Mouse (Mus musculus) embryonic facial prominence, embryonic 15.5 days (tissue): ENCODE measurements around the gene Ppp1r14d. TPM values are rescaled to one million over a fixed set of nuclear protein-coding genes. Genes with fewer than 3 reads are reported as not detected.

Experiments
- ATAC-seq: fragments of 200-750 bp; cut with Nextera tagmentation; 2 replicates; pipeline ENCODE4 v1.8.0; 2017; ENCODE audit warnings: low read depth, moderate TSS enrichment; ENCODE audit not compliant: insufficient number of reproducible peaks, low FRiP score, low TSS enrichment
- H3K27ac ChIP-seq: fragments of 300-500 bp; sonication (generic); replicated peaks from 2 replicates; pipeline ENCODE4 v1.5.1; 2015; ENCODE audit warnings: mild to moderate bottlenecking, inconsistent platforms
- H3K27me3 ChIP-seq: fragments of 300-500 bp; sonication (generic); 2 replicates; pipeline ENCODE4 v1.6.1; 2015; ENCODE audit warnings: inconsistent platforms
- H3K36me3 ChIP-seq: fragments of 300-500 bp; sonication (generic); 2 replicates; pipeline ENCODE4 v1.6.1; 2015; ENCODE audit warnings: mild to moderate bottlenecking, inconsistent platforms
- H3K4me1 ChIP-seq: fragments of 300-500 bp; sonication (generic); 2 replicates; pipeline ENCODE4 v1.6.1; 2015; ENCODE audit warnings: inconsistent platforms
- H3K4me2 ChIP-seq: fragments of 300-500 bp; sonication (generic); replicated peaks from 2 replicates; pipeline ENCODE4 v1.6.1; 2015; ENCODE audit warnings: mild to moderate bottlenecking, inconsistent platforms
- H3K4me3 ChIP-seq: fragments of 300-500 bp; sonication (generic); replicated peaks from 2 replicates; pipeline ENCODE4 v1.5.1; 2015; ENCODE audit warnings: mild to moderate bottlenecking, inconsistent platforms
- H3K9ac ChIP-seq: fragments of 300-500 bp; sonication (generic); 2 replicates; pipeline ENCODE4 v1.6.1; 2015; ENCODE audit warnings: inconsistent platforms
- H3K9me3 ChIP-seq: fragments of 300-500 bp; sonication (generic); replicated peaks from 2 replicates; pipeline ENCODE4 v1.6.1; 2016; ENCODE audit warnings: inconsistent platforms
- WGBS: fragments of 180-500 bp; shearing (Covaris S2); methylation state at CpG from one replicate; pipeline ENCODE4 v1.1.7; 2015; 5-methylcytosine and 5-hydroxymethylcytosine counted together
- polyA plus RNA-seq: library from polyadenylated mRNA; unstranded; fragments of >200 nt; fragmentation: Nextera tagmentation; extraction: Ambion mirVana; gene quantifications from 2 replicates; pipeline ENCODE4 v1.2.1, GENCODE M21; 2015

Ppp1r14d gene
- polyA plus RNA-seq, 1 experiment from 2014 or later: 0.36 TPM

DNA sequence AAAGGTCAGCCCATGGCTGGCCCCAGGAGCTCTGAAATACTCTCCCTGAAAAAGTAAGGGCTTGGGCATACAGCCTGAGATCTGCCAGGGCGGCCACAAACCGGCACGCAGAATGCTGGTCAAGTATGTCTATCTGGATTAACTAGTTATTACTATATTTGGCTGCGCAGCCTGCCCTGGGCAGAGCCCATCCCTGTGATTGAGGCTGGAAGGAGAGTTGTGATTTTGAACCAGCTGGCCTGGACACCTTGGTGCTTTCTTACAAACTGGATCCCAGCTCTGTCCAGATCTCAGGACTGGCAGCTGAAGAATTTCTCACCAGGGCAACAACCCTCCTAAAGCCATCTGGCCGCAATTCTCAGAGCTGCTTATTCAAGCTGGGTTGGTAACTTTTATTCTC, 35.6 kb downstream of the Ppp1r14d start:
- no peak overlapping the region for H3K4me2 ChIP-seq
- no peaks in the 10 kb centered on the region for H3K36me3 ChIP-seq
- H3K9ac ChIP-seq: no peak overlapping the region
- 81% methylated on average over 5 of the region's 5 CpGs for WGBS
- no peak overlapping the region; the same call in 1 of the 2 replicates for H3K27ac ChIP-seq
- no peak for ATAC-seq
- H3K4me1 ChIP-seq: peaks cover 15% of the 10 kb centered on the region
- no peaks in the 10 kb centered on the region for H3K9me3 ChIP-seq
- H3K4me3 ChIP-seq: no peak overlapping the region
- H3K27me3 ChIP-seq: no peaks in the 10 kb centered on the region

DNA sequence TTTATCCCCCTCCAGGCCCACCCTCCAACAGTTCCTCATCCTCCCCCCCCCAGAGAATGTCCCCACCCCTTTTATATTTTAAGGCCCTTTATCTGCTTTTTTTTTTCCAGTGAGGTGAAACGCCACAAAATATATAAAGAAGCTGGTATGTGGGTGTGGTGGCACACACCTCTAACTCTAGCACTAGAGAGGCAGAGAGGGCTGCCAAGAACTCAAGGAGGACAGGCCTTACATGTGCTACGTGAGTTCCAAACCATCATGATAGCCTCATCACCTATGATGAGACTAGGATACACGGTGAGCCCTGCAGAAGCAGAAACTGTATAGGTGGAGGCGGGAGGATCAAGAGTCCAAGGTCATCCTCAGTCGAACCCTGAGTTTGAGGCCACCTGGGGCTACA, 38.7 kb downstream of the Ppp1r14d start:
- no peaks in the 10 kb centered on the region for H3K9me3 ChIP-seq
- ATAC-seq: no peak
- no peak overlapping the region for H3K4me3 ChIP-seq
- no peaks in the 10 kb centered on the region for H3K36me3 ChIP-seq
- H3K9ac ChIP-seq: no peak overlapping the region
- 0 out of 2 replicates have a peak, but pooled peaks cover 4% of the 10 kb centered on the region for H3K4me1 ChIP-seq
- H3K4me2 ChIP-seq: no peak overlapping the region
- H3K27ac ChIP-seq: no peak overlapping the region; the same call in 1 of the 2 replicates
- no peaks in the 10 kb centered on the region for H3K27me3 ChIP-seq
- 84% methylated on average over 5 of the region's 5 CpGs for WGBS

DNA sequence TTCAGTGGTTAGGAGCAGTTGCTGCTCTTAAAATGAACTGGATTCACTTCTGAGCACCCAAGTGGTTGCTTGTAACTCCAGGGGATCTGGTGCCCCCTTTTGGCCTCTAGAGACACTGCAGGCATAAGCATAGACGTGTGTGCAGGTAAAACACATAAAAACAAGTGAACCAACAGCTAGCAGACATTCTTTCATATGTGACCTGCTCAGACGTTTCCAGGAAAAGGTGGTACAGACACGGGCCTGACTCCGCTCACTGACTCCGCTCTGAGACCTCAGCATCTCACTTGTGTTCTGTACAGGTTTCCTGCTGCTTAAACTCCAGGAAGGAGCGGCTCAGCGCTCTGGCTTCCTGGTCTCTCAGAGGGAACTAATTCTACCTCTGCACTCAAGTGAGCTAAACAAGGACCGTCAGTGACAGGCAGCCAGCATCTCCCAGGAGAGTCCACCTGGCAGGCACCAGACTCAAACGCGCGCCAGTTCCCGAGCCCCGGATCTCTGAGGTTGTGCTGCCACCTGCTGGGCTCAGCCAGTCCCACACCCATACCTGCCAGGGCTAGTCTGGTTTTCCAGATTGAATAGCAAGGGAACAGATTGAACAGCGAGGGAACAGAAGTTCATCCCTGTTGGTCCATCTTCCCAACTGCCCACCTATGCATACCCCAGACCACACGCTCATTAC, 40.5 kb downstream of the Ppp1r14d start:
- H3K27ac ChIP-seq: no peak overlapping the region

DNA sequence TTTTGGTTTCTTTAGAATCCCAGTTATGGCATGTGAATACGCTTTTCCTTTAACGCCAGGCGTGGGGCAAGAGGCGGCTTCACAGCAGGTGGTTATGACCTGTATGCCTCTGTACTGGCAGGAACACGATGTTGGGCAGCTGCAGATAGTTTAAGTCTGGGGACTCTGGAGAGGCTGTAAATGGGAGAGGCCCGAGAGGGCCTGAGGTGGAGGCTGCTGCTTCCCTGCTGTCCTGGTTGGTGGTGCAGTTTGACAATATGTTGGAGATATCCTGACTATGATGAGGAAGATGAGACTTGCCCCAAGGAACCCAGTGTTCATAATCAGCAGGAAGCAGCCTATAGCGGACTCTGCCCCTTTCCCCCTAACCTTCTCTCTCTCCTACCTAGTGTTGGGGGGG, 46.8 kb downstream of the Ppp1r14d start:
- H3K36me3 ChIP-seq: peaks cover 48% of the 10 kb centered on the region
- 82% methylated on average over 7 of the region's 7 CpGs for WGBS
- no peaks in the 10 kb centered on the region for H3K9me3 ChIP-seq
- H3K27me3 ChIP-seq: no peaks in the 10 kb centered on the region
- ATAC-seq: no peak
- H3K4me3 ChIP-seq: no peak overlapping the region
- no peak overlapping the region for H3K4me2 ChIP-seq
- no peak overlapping the region for H3K27ac ChIP-seq
- no peaks in the 10 kb centered on the region for H3K4me1 ChIP-seq
- no peak overlapping the region for H3K9ac ChIP-seq

More for the DNA sequence above, 40.5 kb downstream of the Ppp1r14d start:
- ATAC-seq: peak; percentile 82
- WGBS: 3% methylated on average over 15 of the region's 15 CpGs
- Histone ChIP-seq H3K9me3 (no peaks in the 10 kb centered on the region), H3K4me2 (peak overlapping the region; percentile 58), H3K9ac (no peak overlapping the region), H3K36me3 (peaks cover 14% of the 10 kb centered on the region), H3K4me3 (peak overlapping the region; percentile 33), H3K27me3 (no peaks in the 10 kb centered on the region), H3K4me1 (0 out of 2 replicates have a peak, but pooled peaks cover 4% of the 10 kb centered on the region)

DNA sequence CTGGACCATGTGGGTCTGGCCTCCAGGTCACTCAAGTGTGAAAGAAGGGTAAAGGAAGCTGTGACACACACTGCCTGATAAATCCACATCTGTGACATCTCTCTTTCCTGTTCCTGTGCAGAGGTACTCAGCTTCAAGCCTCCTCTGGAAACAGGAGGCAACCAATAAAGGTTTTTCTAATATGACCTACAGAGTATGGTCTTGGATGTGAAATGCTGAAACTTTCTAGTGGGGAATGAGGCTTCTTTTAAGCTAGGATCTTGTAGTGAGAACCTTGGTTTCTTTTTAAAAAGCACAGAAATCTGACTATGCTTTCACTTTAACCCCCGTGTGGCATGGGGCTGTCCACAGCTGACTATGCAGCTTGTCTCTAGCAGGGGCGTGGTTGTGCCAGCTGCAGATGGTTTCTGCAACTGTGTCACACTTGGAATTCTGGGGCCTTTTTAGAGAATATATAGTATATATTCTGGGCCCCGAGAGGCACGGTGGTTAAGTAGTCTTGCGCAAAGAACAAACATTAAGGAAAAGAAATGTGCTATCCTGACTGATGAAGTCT, 52.2 kb downstream of the Ppp1r14d start:
- 73% methylated on average over 5 of the region's 5 CpGs for WGBS
- no peak for ATAC-seq
- Histone ChIP-seq H3K27ac (no peak overlapping the region), H3K36me3 (peaks cover 33% of the 10 kb centered on the region), H3K4me1 (peaks cover 9% of the 10 kb centered on the region; the same call in 1 of the 2 replicates), H3K9ac (no peak overlapping the region), H3K4me3 (no peak overlapping the region), H3K9me3 (no peaks in the 10 kb centered on the region), H3K27me3 (no peaks in the 10 kb centered on the region), H3K4me2 (no peak overlapping the region)

DNA sequence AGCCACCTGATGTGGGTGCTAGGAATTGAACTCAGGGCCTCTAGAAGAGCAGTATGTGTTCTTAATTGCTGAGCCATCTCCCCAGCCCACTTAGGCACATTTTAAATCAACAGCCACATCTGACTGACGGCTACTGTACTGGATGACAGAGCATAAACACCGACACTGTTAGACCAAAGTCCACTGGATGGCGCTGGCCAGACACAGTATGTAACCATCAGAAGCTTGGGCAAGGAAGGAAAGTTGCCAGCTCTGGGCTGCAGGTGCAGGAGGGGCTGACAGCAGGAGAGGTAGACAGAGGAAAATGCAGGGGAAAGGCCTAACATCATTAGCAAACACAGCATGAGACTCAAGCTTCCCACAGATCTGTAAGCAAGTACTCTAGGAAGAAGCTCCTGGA, 52.9 kb downstream of the Ppp1r14d start:
- Histone ChIP-seq H3K36me3 (peaks cover 33% of the 10 kb centered on the region), H3K4me2 (no peak overlapping the region), H3K27me3 (no peaks in the 10 kb centered on the region), H3K4me3 (no peak overlapping the region), H3K27ac (no peak overlapping the region), H3K4me1 (peaks cover 9% of the 10 kb centered on the region; the same call in 1 of the 2 replicates), H3K9ac (no peak overlapping the region), H3K9me3 (no peaks in the 10 kb centered on the region)
- ATAC-seq: no peak
- 48% methylated on average over 3 of the region's 3 CpGs for WGBS

DNA sequence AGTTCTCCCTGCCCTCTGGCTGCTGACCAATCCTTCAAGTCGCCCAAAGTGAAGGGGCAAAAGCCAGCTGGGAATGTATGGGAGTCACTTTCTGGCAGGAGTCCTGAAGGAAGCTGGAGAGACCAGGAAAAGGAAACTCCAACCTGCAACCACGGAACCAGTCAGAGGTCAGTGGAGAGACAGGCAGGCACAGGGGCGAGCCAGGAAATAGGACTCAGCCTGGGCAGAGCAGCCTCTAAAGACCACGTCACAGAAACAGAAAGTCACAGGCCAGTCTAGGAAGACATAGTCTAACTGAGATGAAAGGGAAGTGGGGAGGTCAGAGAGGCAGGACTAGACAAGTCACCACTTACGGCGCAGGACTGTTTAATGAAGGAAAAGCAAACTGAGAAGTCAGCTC, 54.1 kb downstream of the Ppp1r14d start:
- Histone ChIP-seq H3K4me1 (peaks cover 9% of the 10 kb centered on the region; the same call in 1 of the 2 replicates), H3K9ac (no peak overlapping the region), H3K4me2 (no peak overlapping the region), H3K9me3 (no peaks in the 10 kb centered on the region), H3K27ac (no peak overlapping the region), H3K27me3 (no peaks in the 10 kb centered on the region), H3K4me3 (no peak overlapping the region), H3K36me3 (peaks cover 29% of the 10 kb centered on the region)
- no peak for ATAC-seq
- WGBS: 54% methylated on average over 6 of the region's 6 CpGs

DNA sequence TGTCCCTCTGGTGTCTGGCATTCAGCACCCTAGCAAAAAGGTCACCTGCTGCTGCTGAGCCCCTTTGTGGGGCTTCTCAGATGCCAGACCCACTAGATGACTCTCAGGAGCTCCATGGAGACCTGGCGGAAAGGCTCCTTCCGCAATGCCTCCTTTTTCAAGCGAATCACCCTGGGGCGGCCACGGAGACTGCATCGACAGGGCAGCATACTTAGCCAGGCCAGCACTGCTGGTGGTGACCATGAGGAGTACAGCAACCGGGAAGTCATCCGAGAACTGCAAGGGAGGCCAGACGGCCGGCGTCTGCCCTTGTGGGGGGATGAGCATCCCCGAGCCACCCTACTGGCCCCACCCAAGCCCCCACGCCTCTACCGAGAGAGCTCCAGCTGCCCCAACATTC, 54.8 kb downstream of the Ppp1r14d start:
- Histone ChIP-seq H3K36me3 (peaks cover 21% of the 10 kb centered on the region), H3K9me3 (no peaks in the 10 kb centered on the region), H3K27me3 (no peaks in the 10 kb centered on the region), H3K4me3 (no peak overlapping the region), H3K27ac (peak overlapping the region; percentile 49; the same call in 1 of the 2 replicates), H3K4me1 (peaks cover 9% of the 10 kb centered on the region; the same call in 1 of the 2 replicates), H3K4me2 (no peak overlapping the region), H3K9ac (no peak overlapping the region)
- no peak for ATAC-seq
- 64% methylated on average over 14 of the region's 14 CpGs for WGBS

DNA sequence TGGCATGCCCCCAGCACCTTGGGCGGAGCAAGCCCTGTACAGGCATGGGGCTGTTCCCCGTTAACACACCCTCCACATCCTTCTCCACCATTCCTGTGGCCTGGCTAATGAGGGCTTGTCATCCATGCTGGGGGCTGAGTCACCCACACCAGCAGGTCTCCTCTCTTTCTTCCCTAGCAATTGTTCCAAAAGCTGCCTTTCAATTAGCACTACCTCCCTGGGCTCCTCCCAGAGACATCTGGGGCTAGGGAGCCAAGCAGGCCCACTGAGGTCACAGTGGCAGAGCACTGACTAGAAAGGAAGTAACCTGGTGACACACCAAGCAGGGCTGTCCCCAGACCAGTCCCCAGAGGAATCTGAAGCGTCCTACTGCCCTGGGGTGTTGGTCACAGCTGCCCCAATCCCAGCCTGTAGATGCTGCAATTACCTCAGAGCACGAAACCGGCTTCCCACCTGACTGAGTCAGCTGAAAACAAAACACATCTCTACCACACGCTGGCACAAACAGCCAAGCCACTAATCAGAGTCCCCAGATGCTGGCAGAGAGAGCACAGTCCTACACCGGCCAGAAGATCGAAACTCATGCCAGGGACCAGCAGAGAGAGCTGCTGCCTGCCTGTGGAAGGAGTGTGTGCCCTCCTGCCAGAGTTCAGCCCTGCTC, 55.6 kb downstream of the Ppp1r14d start, which contains the start of gene Gm14137:
Gm14137 (plus strand) TSS at position 519 of the 661 bp plus-strand sequence.
- peaks cover 15% of the 10 kb centered on the region; the same call in 1 of the 2 replicates for H3K36me3 ChIP-seq
- no peak within 1 kb of the TSS for H3K4me3 ChIP-seq
- H3K4me2 ChIP-seq: no peak within 1 kb of the TSS
- H3K9ac ChIP-seq: no peak within 1 kb of the TSS
- no peaks in the 10 kb centered on the region for H3K27me3 ChIP-seq
- peaks cover 9% of the 10 kb centered on the region; the same call in 1 of the 2 replicates for H3K4me1 ChIP-seq
- WGBS: 39% methylated on average over 8 of the region's 8 CpGs
- peak within 1 kb of the TSS; percentile 49 for H3K27ac ChIP-seq
- no peaks in the 10 kb centered on the region for H3K9me3 ChIP-seq
- no peak for ATAC-seq

DNA sequence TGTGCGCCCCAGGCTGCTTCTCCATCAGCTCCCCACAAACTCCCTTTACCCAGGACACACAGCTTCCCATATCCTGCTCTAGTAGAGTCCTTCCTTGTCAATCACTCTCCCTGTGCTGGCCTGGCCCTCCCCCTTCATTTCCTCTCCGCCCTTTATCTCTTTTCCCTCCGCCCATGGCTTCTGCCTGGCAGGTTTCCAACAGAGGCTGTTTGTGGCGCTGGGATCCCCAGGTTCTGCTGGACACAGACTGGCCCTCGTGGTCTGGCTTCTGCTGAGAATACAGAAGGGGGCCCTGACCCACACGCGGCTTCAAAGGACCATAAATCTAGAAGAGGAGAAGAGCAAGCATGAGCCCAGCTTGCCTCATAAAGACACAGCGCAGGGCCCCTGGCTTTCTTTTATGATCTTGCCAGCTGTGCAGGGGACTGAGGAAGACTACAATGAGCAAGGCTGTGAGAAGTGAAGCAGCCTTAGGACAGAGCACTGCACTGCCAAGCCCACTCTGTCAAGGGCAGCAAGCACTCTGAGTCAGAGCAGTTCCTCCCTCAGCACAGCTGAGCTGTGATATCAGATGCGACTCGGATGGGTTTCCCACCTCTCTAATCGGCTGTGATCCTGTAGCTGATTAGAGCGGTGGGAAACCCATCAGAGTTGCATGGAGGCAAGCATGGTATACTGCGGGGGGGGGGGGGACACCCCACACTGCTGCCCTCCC, 56.7 kb downstream of the Ppp1r14d start:
- Histone ChIP-seq H3K27ac (peak overlapping the region; percentile 35; the same call in 1 of the 2 replicates), H3K9ac (no peak overlapping the region), H3K4me2 (no peak overlapping the region), H3K27me3 (no peaks in the 10 kb centered on the region), H3K9me3 (no peaks in the 10 kb centered on the region), H3K4me3 (no peak overlapping the region), H3K36me3 (peaks cover 14% of the 10 kb centered on the region; the same call in 1 of the 2 replicates), H3K4me1 (peaks cover 10% of the 10 kb centered on the region)
- WGBS: 32% methylated on average over 13 of the region's 13 CpGs
- ATAC-seq: no peak

DNA sequence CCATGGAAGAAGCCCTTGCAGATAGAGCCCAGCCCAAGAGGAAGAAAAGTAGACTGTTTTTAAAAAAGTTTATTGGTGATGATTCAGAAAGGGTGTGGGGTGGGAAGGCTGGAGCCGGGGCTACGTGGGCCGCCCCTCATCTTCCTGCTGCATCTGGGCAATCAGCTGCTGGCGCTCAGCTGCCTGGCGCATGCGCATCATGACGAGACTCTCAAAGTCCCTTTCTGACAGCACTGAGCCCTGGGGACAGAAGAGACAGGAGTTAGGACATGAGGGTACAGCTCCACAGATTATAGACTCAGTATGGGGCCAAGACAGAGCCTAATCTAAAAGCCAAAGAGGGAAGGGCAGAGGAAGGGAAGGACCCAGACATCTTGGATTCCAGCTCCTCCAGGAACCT, 57.3 kb downstream of the Ppp1r14d start:
- Histone ChIP-seq H3K36me3 (peaks cover 10% of the 10 kb centered on the region; the same call in 1 of the 2 replicates), H3K4me3 (no peak overlapping the region), H3K27ac (no peak overlapping the region), H3K9ac (no peak overlapping the region), H3K4me1 (peaks cover 16% of the 10 kb centered on the region), H3K9me3 (no peaks in the 10 kb centered on the region), H3K27me3 (peaks cover 4% of the 10 kb centered on the region; the same call in 1 of the 2 replicates), H3K4me2 (no peak overlapping the region)
- 82% methylated on average over 7 of the region's 7 CpGs for WGBS
- ATAC-seq: no peak
